Mouse (Mus musculus) hindbrain, embryonic 16.5 days (tissue): Measurements from ENCODE around the gene Cabcoco1. TPM values are rescaled to one million over a fixed set of nuclear protein-coding genes. Genes with fewer than 3 reads are reported as not detected.

Experiments
- ATAC-seq: fragments of 200-750 bp; cut with Nextera tagmentation; 2 replicates; pipeline ENCODE4 v1.8.0; 2017; ENCODE audit warnings: moderate TSS enrichment, moderate library complexity
- H3K27ac ChIP-seq: fragments of 300-500 bp; sonication (generic); 2 replicates; pipeline ENCODE4 v1.5.1; 2014; ENCODE audit warnings: low read depth, mild to moderate bottlenecking, control low read depth, low read length, moderate library complexity
- H3K27me3 ChIP-seq: fragments of 300-500 bp; sonication (generic); replicated peaks from 2 replicates; pipeline ENCODE4 v1.6.1; 2014; ENCODE audit warnings: low read length; ENCODE audit not compliant: control insufficient read depth, insufficient read depth
- H3K36me3 ChIP-seq: fragments of 300-500 bp; sonication (generic); 2 replicates; pipeline ENCODE4 v1.6.1; 2014; ENCODE audit warnings: mild to moderate bottlenecking, low read length, moderate library complexity, mixed read lengths; ENCODE audit not compliant: control insufficient read depth, insufficient read depth
- H3K4me1 ChIP-seq: fragments of 300-500 bp; sonication (generic); 2 replicates; pipeline ENCODE4 v1.6.1; 2014; ENCODE audit warnings: low read depth, low read length; ENCODE audit not compliant: control insufficient read depth, insufficient read depth
- H3K4me2 ChIP-seq: fragments of 300-500 bp; sonication (generic); 2 replicates; pipeline ENCODE4 v1.6.1; 2014; ENCODE audit warnings: mild to moderate bottlenecking, low read length, control low read depth, moderate library complexity
- H3K4me3 ChIP-seq: fragments of 300-500 bp; sonication (generic); 2 replicates; pipeline ENCODE4 v1.5.1; 2014; ENCODE audit warnings: mild to moderate bottlenecking, low read length, control low read depth, moderate library complexity
- H3K9ac ChIP-seq: fragments of 300-500 bp; sonication (generic); 2 replicates; pipeline ENCODE4 v1.6.1; 2014; ENCODE audit warnings: low read depth, mild to moderate bottlenecking, control low read depth, low read length, moderate library complexity
- H3K9me3 ChIP-seq: fragments of 300-500 bp; sonication (generic); 2 replicates; pipeline ENCODE4 v1.6.1; 2014; ENCODE audit warnings: mild to moderate bottlenecking, low read length, moderate library complexity; ENCODE audit not compliant: control insufficient read depth
- WGBS: fragments of 180-500 bp; shearing (Covaris S2); extraction: QIAGEN DNeasy Blood & Tissue Kit; methylation state at CpG from one replicate; pipeline ENCODE4 v1.1.7; 2014; 5-methylcytosine and 5-hydroxymethylcytosine counted together
- polyA plus RNA-seq: library from polyadenylated mRNA; unstranded; fragments of >200 nt; fragmentation: Nextera tagmentation; extraction: Ambion mirVana; gene quantifications from 2 replicates; pipeline ENCODE4 v1.2.1, GENCODE M21; 2015

The Cabcoco1 gene
- polyA plus RNA-seq, 1 experiment from 2014 or later: 4.2 TPM

DNA sequence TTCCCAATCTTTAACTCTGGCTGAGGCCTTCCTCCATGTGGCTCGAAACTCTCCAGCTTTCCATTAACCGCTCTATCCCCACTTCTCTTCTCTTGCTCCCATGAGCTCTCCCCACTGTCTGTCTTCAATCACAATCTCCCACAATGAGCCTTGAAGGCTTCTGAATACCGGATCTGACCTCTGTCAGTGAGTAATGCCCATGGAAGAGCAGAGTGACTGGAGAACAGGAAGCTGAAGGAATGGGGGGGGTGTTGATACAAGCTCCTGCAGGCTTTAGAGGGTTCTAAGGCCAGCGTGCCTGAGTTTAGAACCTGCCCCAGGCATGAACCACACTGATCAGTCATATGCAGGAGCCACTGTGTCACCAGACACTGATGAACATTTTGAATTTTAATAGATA, 150.1 kb downstream of the Cabcoco1 start:
- Histone ChIP-seq H3K4me3 (no peak overlapping the region), H3K4me2 (no peak overlapping the region), H3K27ac (no peak overlapping the region), H3K27me3 (no peaks in the 10 kb centered on the region), H3K9ac (no peak overlapping the region), H3K9me3 (no peaks in the 10 kb centered on the region), H3K36me3 (no peaks in the 10 kb centered on the region), H3K4me1 (peaks cover 3% of the 10 kb centered on the region; the same call in 1 of the 2 replicates)
- no peak for ATAC-seq
- WGBS: 58% methylated on average over 4 of the region's 4 CpGs

DNA sequence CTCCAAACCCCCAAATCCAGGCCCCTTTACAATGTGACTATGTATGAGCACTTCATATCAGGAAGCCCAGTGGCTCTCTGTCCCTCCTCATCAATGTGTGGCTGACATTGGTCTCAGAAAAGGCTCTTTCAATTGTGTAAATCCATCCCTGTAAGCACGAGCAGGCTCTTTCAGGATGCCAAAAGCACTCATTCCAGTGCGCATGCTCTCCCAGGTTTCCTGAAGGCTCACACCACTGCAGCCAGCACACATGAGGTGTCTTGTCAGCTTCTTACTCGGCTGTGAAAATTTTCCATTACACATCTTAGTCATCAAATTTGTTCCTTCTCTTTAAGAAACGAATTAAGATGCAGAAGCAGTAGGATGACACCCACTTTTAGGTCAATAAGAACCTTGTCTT, 152.9 kb downstream of the Cabcoco1 start:
- H3K4me2 ChIP-seq: no peak overlapping the region
- H3K9me3 ChIP-seq: no peaks in the 10 kb centered on the region
- no peak overlapping the region for H3K9ac ChIP-seq
- no peak for ATAC-seq
- H3K36me3 ChIP-seq: no peaks in the 10 kb centered on the region
- H3K4me3 ChIP-seq: no peak overlapping the region
- H3K27ac ChIP-seq: no peak overlapping the region
- H3K4me1 ChIP-seq: no peaks in the 10 kb centered on the region
- 76% methylated on average over 4 of the region's 4 CpGs for WGBS
- no peaks in the 10 kb centered on the region for H3K27me3 ChIP-seq

DNA sequence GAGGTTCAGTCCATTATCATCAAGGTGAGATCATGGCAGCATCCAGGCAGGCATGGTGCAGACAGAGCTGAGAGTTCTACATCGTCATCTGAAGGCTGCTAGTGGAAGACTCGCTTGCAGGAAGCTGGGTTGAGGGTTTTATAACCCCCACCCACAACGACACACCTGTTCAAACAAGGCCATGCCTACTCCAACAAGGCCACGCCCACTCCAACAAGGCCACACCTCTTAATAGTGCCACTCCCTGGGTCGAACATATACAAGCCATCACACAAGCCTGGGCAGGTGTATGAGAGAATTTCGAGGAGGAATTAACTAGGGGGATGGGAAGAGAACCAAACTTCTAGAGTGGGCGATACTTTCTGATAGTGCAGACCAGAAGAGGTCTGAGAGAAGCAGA, 153.6 kb downstream of the Cabcoco1 start:
- Histone ChIP-seq H3K4me3 (no peak overlapping the region), H3K9ac (no peak overlapping the region), H3K36me3 (no peaks in the 10 kb centered on the region), H3K9me3 (no peaks in the 10 kb centered on the region), H3K4me2 (no peak overlapping the region), H3K27me3 (no peaks in the 10 kb centered on the region), H3K27ac (no peak overlapping the region), H3K4me1 (no peaks in the 10 kb centered on the region)
- WGBS: 86% methylated on average over 7 of the region's 7 CpGs
- no peak for ATAC-seq

Other genes starting within 250 kb of the Cabcoco1 start
- 4.6 and 5.7 TPM in 2 replicates for gene Tmem26, start 181.8 kb upstream of the Cabcoco1 start, polyA plus RNA-seq